Mouse (Mus musculus): Measurements from ENCODE around the gene Fkbp9. TPM values are rescaled to one million over a fixed set of nuclear protein-coding genes. Genes with fewer than 3 reads are reported as not detected.

The Fkbp9 gene
- polyA plus RNA-seq, 1 experiment, result 211 TPM

- H3K9ac ChIP-seq (ENCODE audit: low read depth, poor library complexity, severe bottlenecking), result no peak overlapping the region
- H3K4me3 ChIP-seq (ENCODE audit: low read depth, low read length), result no peak overlapping the region
- no peaks in the 10 kb centered on the region for H3K4me1 ChIP-seq (ENCODE audit: control insufficient read depth, insufficient read depth, low read length)
- TF ChIP-seq EP300 (IDR thresholded peaks at IDR 0.05; ENCODE audit: insufficient read depth, low read depth, low read length) (no peak), CTCF (IDR thresholded peaks at IDR 0.05; ENCODE audit: low read depth, low read length) (no peak), POLR2A (IDR thresholded peaks at IDR 0.05; ENCODE audit: insufficient read depth, low read length) (no peak)
- H3K9me3 ChIP-seq (replicated peaks; ENCODE audit: control insufficient read depth, insufficient read depth, low read length, poor library complexity, severe bottlenecking), result no peaks in the 10 kb centered on the region
- H3K27me3 ChIP-seq (ENCODE audit: control insufficient read depth, insufficient read depth, low read length, poor library complexity, severe bottlenecking), result no peaks in the 10 kb centered on the region
- H3K27ac ChIP-seq (ENCODE audit: insufficient read depth, low read length), result no peak overlapping the region
- no peaks in the 10 kb centered on the region for H3K36me3 ChIP-seq (ENCODE audit: control insufficient read depth, insufficient read depth, low read length, poor library complexity, severe bottlenecking)
These were observed 76.5 kb downstream of the Fkbp9 start for GRCm38 (mm10) chr6:56908397-56908796.

DNA sequence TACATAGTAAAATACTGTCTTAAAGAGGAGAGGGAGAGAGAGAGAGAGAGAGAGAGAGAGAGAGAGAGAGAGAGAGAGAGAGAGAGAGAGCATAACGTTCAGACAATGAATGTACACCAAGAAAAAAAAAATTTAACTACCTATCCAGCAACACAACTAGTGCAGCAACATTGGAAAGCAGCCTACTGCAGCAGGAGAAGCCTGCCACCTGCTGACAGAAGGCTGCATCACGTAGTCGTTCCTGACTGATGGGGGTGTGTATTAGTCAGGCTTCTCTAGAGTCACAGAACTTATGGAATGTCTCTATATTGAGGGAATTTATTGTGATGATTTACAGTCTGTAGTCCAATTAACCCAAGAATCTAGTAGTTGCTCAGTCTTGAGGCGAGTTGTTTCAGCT lies 77.1 kb downstream of the Fkbp9 start:
- Histone ChIP-seq H3K9me3 (replicated peaks; ENCODE audit: control insufficient read depth, insufficient read depth, low read length, poor library complexity, severe bottlenecking) (no peaks in the 10 kb centered on the region), H3K4me1 (ENCODE audit: control insufficient read depth, insufficient read depth, low read length) (no peaks in the 10 kb centered on the region), H3K4me3 (ENCODE audit: low read depth, low read length) (no peak overlapping the region), H3K9ac (ENCODE audit: low read depth, poor library complexity, severe bottlenecking) (no peak overlapping the region), H3K27ac (ENCODE audit: insufficient read depth, low read length) (no peak overlapping the region), H3K27me3 (ENCODE audit: control insufficient read depth, insufficient read depth, low read length, poor library complexity, severe bottlenecking) (no peaks in the 10 kb centered on the region), H3K36me3 (ENCODE audit: control insufficient read depth, insufficient read depth, low read length, poor library complexity, severe bottlenecking) (no peaks in the 10 kb centered on the region)
- TF ChIP-seq POLR2A (IDR thresholded peaks at IDR 0.05; ENCODE audit: insufficient read depth, low read length) (no peak), CTCF (IDR thresholded peaks at IDR 0.05; ENCODE audit: low read depth, low read length) (peak; percentile 87)

- H3K9ac ChIP-seq (ENCODE audit: low read depth, poor library complexity, severe bottlenecking), result no peak overlapping the region
- H3K36me3 ChIP-seq (ENCODE audit: control insufficient read depth, insufficient read depth, low read length, poor library complexity, severe bottlenecking), result no peaks in the 10 kb centered on the region
- no peak overlapping the region for H3K4me3 ChIP-seq (ENCODE audit: low read depth, low read length)
- TF ChIP-seq POLR2A (IDR thresholded peaks at IDR 0.05; ENCODE audit: insufficient read depth, low read length), result no peak
- no peak for TF ChIP-seq CTCF (IDR thresholded peaks at IDR 0.05; ENCODE audit: low read depth, low read length)
- TF ChIP-seq EP300 (IDR thresholded peaks at IDR 0.05; ENCODE audit: insufficient read depth, low read depth, low read length), result no peak
- no peaks in the 10 kb centered on the region for H3K27me3 ChIP-seq (ENCODE audit: control insufficient read depth, insufficient read depth, low read length, poor library complexity, severe bottlenecking)
- no peaks in the 10 kb centered on the region for H3K9me3 ChIP-seq (replicated peaks; ENCODE audit: control insufficient read depth, insufficient read depth, low read length, poor library complexity, severe bottlenecking)
- no peak overlapping the region for H3K27ac ChIP-seq (ENCODE audit: insufficient read depth, low read length)
- H3K4me1 ChIP-seq (ENCODE audit: control insufficient read depth, insufficient read depth, low read length), result no peaks in the 10 kb centered on the region
These were observed 79.1 kb downstream of the Fkbp9 start for GRCm38 (mm10) chr6:56910910-56911309.

- Histone ChIP-seq H3K9me3 (replicated peaks; ENCODE audit: control insufficient read depth, insufficient read depth, low read length, poor library complexity, severe bottlenecking) (no peaks in the 10 kb centered on the region), H3K27me3 (ENCODE audit: control insufficient read depth, insufficient read depth, low read length, poor library complexity, severe bottlenecking) (no peaks in the 10 kb centered on the region)
- no peak for TF ChIP-seq EP300 (IDR thresholded peaks at IDR 0.05; ENCODE audit: insufficient read depth, low read depth, low read length)
- no peak for TF ChIP-seq POLR2A (IDR thresholded peaks at IDR 0.05; ENCODE audit: insufficient read depth, low read length)
- no peak for TF ChIP-seq CTCF (IDR thresholded peaks at IDR 0.05; ENCODE audit: low read depth, low read length)
These were observed 81.4 kb downstream of the Fkbp9 start for GRCm38 (mm10) chr6:56913092-56913858.

DNA sequence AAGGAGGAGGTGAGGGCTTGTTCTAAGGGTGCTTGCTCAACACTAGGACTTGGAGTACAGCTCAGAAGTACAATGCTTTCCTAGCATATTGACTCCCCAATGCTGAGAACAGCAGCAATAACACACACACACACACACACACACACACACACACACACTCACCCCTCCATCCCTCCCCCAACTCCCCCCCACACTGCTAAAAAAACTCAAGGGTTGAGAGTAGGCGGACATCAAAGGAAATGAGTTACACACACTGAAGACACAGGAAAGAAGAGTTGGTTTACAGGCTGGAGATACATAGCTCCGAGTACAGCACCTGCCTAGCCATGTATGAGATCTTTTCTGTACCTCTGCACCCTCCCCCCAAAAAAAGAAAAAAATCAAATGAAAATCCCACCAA lies 84.4 kb downstream of the Fkbp9 start:
- TF ChIP-seq POLR2A (IDR thresholded peaks at IDR 0.05; ENCODE audit: insufficient read depth, low read length) (no peak), CTCF (IDR thresholded peaks at IDR 0.05; ENCODE audit: low read depth, low read length) (no peak), EP300 (IDR thresholded peaks at IDR 0.05; ENCODE audit: insufficient read depth, low read depth, low read length) (no peak)
- H3K27me3 ChIP-seq (ENCODE audit: control insufficient read depth, insufficient read depth, low read length, poor library complexity, severe bottlenecking), result no peaks in the 10 kb centered on the region
- no peaks in the 10 kb centered on the region for H3K4me1 ChIP-seq (ENCODE audit: control insufficient read depth, insufficient read depth, low read length)
- H3K27ac ChIP-seq (ENCODE audit: insufficient read depth, low read length), result no peak overlapping the region
- H3K4me3 ChIP-seq (ENCODE audit: low read depth, low read length), result no peak overlapping the region
- H3K9me3 ChIP-seq (replicated peaks; ENCODE audit: control insufficient read depth, insufficient read depth, low read length, poor library complexity, severe bottlenecking), result no peaks in the 10 kb centered on the region
- H3K9ac ChIP-seq (ENCODE audit: low read depth, poor library complexity, severe bottlenecking), result no peak overlapping the region
- H3K36me3 ChIP-seq (ENCODE audit: control insufficient read depth, insufficient read depth, low read length, poor library complexity, severe bottlenecking), result no peaks in the 10 kb centered on the region

More at GRCm38 (mm10) chr6:56913092-56913858, 81.4 kb downstream of the Fkbp9 start:
- H3K9ac ChIP-seq (ENCODE audit: low read depth, poor library complexity, severe bottlenecking), result no peak overlapping the region
- no peak overlapping the region for H3K27ac ChIP-seq (ENCODE audit: insufficient read depth, low read length)
- no peak overlapping the region for H3K4me3 ChIP-seq (ENCODE audit: low read depth, low read length)
- no peaks in the 10 kb centered on the region for H3K36me3 ChIP-seq (ENCODE audit: control insufficient read depth, insufficient read depth, low read length, poor library complexity, severe bottlenecking)
- no peaks in the 10 kb centered on the region for H3K4me1 ChIP-seq (ENCODE audit: control insufficient read depth, insufficient read depth, low read length)

GRCm38 (mm10) chr6:56917578-56918368 lies 85.9 kb downstream of the Fkbp9 start:
- no peaks in the 10 kb centered on the region for H3K9me3 ChIP-seq (replicated peaks; ENCODE audit: control insufficient read depth, insufficient read depth, low read length, poor library complexity, severe bottlenecking)
- H3K36me3 ChIP-seq (ENCODE audit: control insufficient read depth, insufficient read depth, low read length, poor library complexity, severe bottlenecking), result no peaks in the 10 kb centered on the region
- H3K4me1 ChIP-seq (ENCODE audit: control insufficient read depth, insufficient read depth, low read length), result no peaks in the 10 kb centered on the region
- TF ChIP-seq POLR2A (IDR thresholded peaks at IDR 0.05; ENCODE audit: insufficient read depth, low read length) (no peak), EP300 (IDR thresholded peaks at IDR 0.05; ENCODE audit: insufficient read depth, low read depth, low read length) (no peak), CTCF (IDR thresholded peaks at IDR 0.05; ENCODE audit: low read depth, low read length) (no peak)
- H3K27ac ChIP-seq (ENCODE audit: insufficient read depth, low read length), result no peak overlapping the region
- no peaks in the 10 kb centered on the region for H3K27me3 ChIP-seq (ENCODE audit: control insufficient read depth, insufficient read depth, low read length, poor library complexity, severe bottlenecking)
- H3K9ac ChIP-seq (ENCODE audit: low read depth, poor library complexity, severe bottlenecking), result no peak overlapping the region
- no peak overlapping the region for H3K4me3 ChIP-seq (ENCODE audit: low read depth, low read length)
